Mouse (Mus musculus): ENCODE results near the gene Nptxr.

- TF ChIP-seq SMC3 (IDR thresholded peaks at IDR 0.05; ENCODE audit: low read depth, low read length), result no peak
- TF ChIP-seq CTCF (conservative IDR thresholded peaks at IDR 0.05 in 1 of 2, IDR thresholded peaks at IDR 0.05 in 1 of 2; ENCODE audit: low read depth in 2 of 2, low read length in 2 of 2), result no peak
- TF ChIP-seq ZNF384 (IDR thresholded peaks at IDR 0.05; ENCODE audit: low read depth, low read length), result no peak
- no peak for TF ChIP-seq PAX5 (IDR thresholded peaks at IDR 0.05; ENCODE audit: low read length)
- TF ChIP-seq EP300 (IDR thresholded peaks at IDR 0.05; ENCODE audit: low read length), result no peak
- no peak for TF ChIP-seq MAFK (IDR thresholded peaks at IDR 0.05; ENCODE audit: insufficient replicate concordance, low read length)
- no peak for TF ChIP-seq POLR2A (IDR thresholded peaks at IDR 0.05; ENCODE audit: low read depth, low read length)
- TF ChIP-seq HCFC1 (IDR thresholded peaks at IDR 0.05; ENCODE audit: low read depth, low read length), result no peak
- no peak for TF ChIP-seq ZC3H11A (IDR thresholded peaks at IDR 0.05; ENCODE audit: low read depth, low read length)
- no peak for TF ChIP-seq TBP (conservative IDR thresholded peaks at IDR 0.05; ENCODE audit: low read depth, low read length)
- TF ChIP-seq MXI1 (IDR thresholded peaks at IDR 0.05; ENCODE audit: low read depth, low read length), result no peak
- no peak for TF ChIP-seq USF2 (conservative IDR thresholded peaks at IDR 0.05; ENCODE audit: low read depth, low read length)
- no peak for TF ChIP-seq TCF12 (IDR thresholded peaks at IDR 0.05; ENCODE audit: low read depth, low read length)
These were observed 16.8 kb downstream of the Nptxr start for GRCm38 (mm10) chr15:79787815-79788214.

All from CH12.LX (cell line).